Mouse (Mus musculus) brain, embryonic 14.5 days (tissue): ENCODE measurements around the gene Casc3.

Experiments used
- CTCF ChIP-seq: fragments of 200-500 bp; IDR thresholded peaks from 2 replicates; pipeline ENCODE4 v1.5.1; 2012; ENCODE audit warnings: inconsistent platforms, mild to moderate bottlenecking, moderate library complexity, borderline replicate concordance; ENCODE audit not compliant: insufficient read depth, insufficient read length; ENCODE audit errors: extremely low read depth
- POLR2A ChIP-seq: fragments of 200-500 bp; IDR thresholded peaks from 2 replicates; pipeline ENCODE4 v1.6.1; 2012; ENCODE audit warnings: mild to moderate bottlenecking, inconsistent platforms, borderline replicate concordance; ENCODE audit not compliant: poor library complexity, insufficient read depth, insufficient read length, severe bottlenecking; ENCODE audit errors: extremely low read depth

DNA sequence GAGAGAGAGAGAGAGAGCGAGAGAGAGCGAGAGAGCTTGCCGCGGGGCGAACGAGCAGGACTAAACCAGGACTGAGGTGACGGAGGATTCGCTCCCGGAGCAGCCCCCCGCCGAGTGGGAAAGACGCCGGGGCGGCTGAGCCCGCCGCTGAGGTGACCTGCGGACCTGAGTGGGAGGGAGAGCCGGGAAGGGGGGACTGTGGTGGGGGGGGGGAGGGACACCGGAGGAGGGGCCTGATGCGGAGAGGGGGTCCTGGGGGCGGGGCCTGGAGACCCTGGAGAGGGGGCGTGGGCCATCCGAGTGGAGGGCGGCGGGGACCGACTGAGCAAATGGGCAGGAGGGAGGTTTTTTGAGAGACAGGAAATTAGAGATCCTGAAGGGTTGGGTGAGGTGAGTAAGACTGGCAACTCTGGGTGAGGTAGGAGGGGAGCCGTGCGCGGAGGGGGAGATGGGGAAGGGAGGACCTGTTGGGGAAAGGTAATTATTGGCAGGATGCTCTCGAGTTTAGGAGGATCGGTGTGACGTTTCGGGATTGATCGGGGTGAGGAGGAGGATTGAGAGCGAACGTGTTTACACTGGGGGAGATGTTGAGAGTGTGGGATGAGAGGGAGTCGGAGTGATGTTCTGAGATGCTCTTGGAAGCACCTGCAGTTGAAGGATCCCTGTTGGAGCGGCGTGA lies 59.2 kb downstream of the Casc3 start:
- no peak; the same call in 1 of the 2 replicates for TF ChIP-seq POLR2A
- TF ChIP-seq CTCF, result no peak
